In genomic region chr7:19573776-19574140, GRCm38 (mm10) we compare ENCODE assay signal across 8 mouse cellular contexts. TPM values are rescaled to one million over a fixed set of nuclear protein-coding genes. Genes with fewer than 3 reads are reported as not detected.
DNase-seq lines count a peak whose midpoint lies in the region; ATAC-seq and TF ChIP-seq lines count a peak whose summit lies in the region.

No protein-coding gene starts in this region.

- TF ChIP-seq POLR2A in CH12.LX (IDR thresholded peaks at IDR 0.05; ENCODE audit: low read depth, low read length): no peak

- H3K4me2 ChIP-seq in CH12.LX (ENCODE audit: insufficient read depth, low read depth, poor library complexity, severe bottlenecking): peak overlapping the region; percentile 62
- peak overlapping the region; percentile 79 for H3K4me2 ChIP-seq in forebrain, embryonic 13.5 days
- H3K4me2 ChIP-seq in liver, embryonic 13.5 days: peak overlapping the region; percentile 83

- no peak for TF ChIP-seq RAD21 in CH12.LX (IDR thresholded peaks at IDR 0.05; ENCODE audit: low read depth, low read length)

- H3K27ac ChIP-seq in CH12.LX (ENCODE audit: insufficient read depth, low read depth): peak overlapping the region; percentile 77; the same call in 1 of the 2 replicates
- H3K27ac ChIP-seq in forebrain, embryonic 13.5 days: no peak overlapping the region
- H3K27ac ChIP-seq in liver, embryonic 13.5 days: peak overlapping the region; percentile 94

- peaks cover 42% of the 10 kb centered on the region for H3K79me2 ChIP-seq in CH12.LX (replicated peaks; ENCODE audit: control insufficient read depth, extremely low read depth, insufficient read depth, poor library complexity, severe bottlenecking)

- WGBS in forebrain, embryonic 13.5 days: 25% methylated on average over 16 of the region's 16 CpGs
- 22% methylated on average over 16 of the region's 16 CpGs for WGBS in liver, embryonic 13.5 days (ENCODE audit: insufficient replicate concordance)

- peaks cover 20 to 30% of the 10 kb centered on the region in 2 experiments for H3K36me3 ChIP-seq in CH12.LX (replicated peaks in 1 of 2; ENCODE audit: control insufficient read depth in 1 of 2, insufficient read depth in 1 of 2, low read length in 1 of 2)
- peaks cover 15% of the 10 kb centered on the region for H3K36me3 ChIP-seq in forebrain, embryonic 13.5 days (ENCODE audit: poor library complexity, severe bottlenecking)
- peaks cover 29% of the 10 kb centered on the region for H3K36me3 ChIP-seq in liver, embryonic 13.5 days

- in situ Hi-C loops in CH12.LX (cut with MboI; ENCODE audit: low pct_ligation_motif_present, low pct_unique_long_range_greater_than_20kb, low sequenced_read_pairs): loop anchor here (10.0 to 25.0 kb wide), 2 partner anchors 69 to 161 kb away; partner anchors contain the start of genes Bloc1s3, Ckm, Klc3 and Trappc6a

- peaks cover 8 to 56% of the 10 kb centered on the region in 2 experiments for H3K4me1 ChIP-seq in CH12.LX (ENCODE audit: control insufficient read depth in 1 of 2, insufficient read depth in 2 of 2)
- H3K4me1 ChIP-seq in forebrain, embryonic 13.5 days: peaks cover 28% of the 10 kb centered on the region
- peaks cover 85% of the 10 kb centered on the region for H3K4me1 ChIP-seq in liver, embryonic 13.5 days (replicated peaks)

- no peak for TF ChIP-seq EP300 in CH12.LX (IDR thresholded peaks at IDR 0.05; ENCODE audit: low read length)

- dilution Hi-C loops in CH12.LX (cut with MboI; ENCODE audit: extremely low pct_ligation_motif_present, extremely low pct_unique_long_range_greater_than_20kb, low sequenced_read_pairs): no loop called here

- TF ChIP-seq CTCF in CH12.LX (conservative IDR thresholded peaks at IDR 0.05 in 1 of 2, IDR thresholded peaks at IDR 0.05 in 1 of 2; ENCODE audit: low read depth in 2 of 2, low read length in 2 of 2): no peak

- H3K4me3 ChIP-seq in CH12.LX (replicated peaks in 1 of 3; ENCODE audit: low read depth in 2 of 3, low read length in 2 of 3, poor library complexity in 1 of 3): peak overlapping the region; percentile 48 to 73 (median 65)
- H3K4me3 ChIP-seq in forebrain, embryonic 13.5 days: peak overlapping the region; percentile 75
- peak overlapping the region; percentile 75 for H3K4me3 ChIP-seq in liver, embryonic 13.5 days (replicated peaks)

- no peaks in the 10 kb centered on the region for H3K27me3 ChIP-seq in CH12.LX (replicated peaks)
- peaks cover 42% of the 10 kb centered on the region for H3K27me3 ChIP-seq in forebrain, embryonic 13.5 days
- H3K27me3 ChIP-seq in liver, embryonic 13.5 days: peaks cover 16% of the 10 kb centered on the region; the same call in 1 of the 2 replicates

- intact Hi-C loops in left cerebral cortex, postnatal 25 days (cut with DNase I): loop anchor here (1.0 kb wide), 1 partner anchor 67 kb away; no protein-coding TSS in a partner anchor

- no peak; the same call in 1 of the 2 replicates for ATAC-seq in forebrain, embryonic 13.5 days
- ATAC-seq in liver, embryonic 13.5 days (ENCODE audit: low read depth): no peak

- H3K9ac ChIP-seq in CH12.LX (ENCODE audit: insufficient read depth, low read depth): peak overlapping the region; percentile 76; the same call in 1 of the 2 replicates
- H3K9ac ChIP-seq in forebrain, embryonic 13.5 days: peak overlapping the region; percentile 83
- peak overlapping the region; percentile 90 for H3K9ac ChIP-seq in liver, embryonic 13.5 days

- peak; percentile 91 for DNase-seq in heart, adult 11 months
- no peak for DNase-seq in heart, postnatal 4 days
- DNase-seq in CH12.LX (ENCODE audit: extremely low read depth): no peak
- DNase-seq in liver, embryonic 13.5 days: no peak
- no peak for DNase-seq in frontal cortex, postnatal 25 days (ENCODE audit: low spot score in 2 of 2)
- no peak for DNase-seq in gastrocnemius, adult 18-20 months (ENCODE audit: low spot score)
- no peak for DNase-seq in left cerebral cortex, postnatal 25 days (ENCODE audit: low spot score in 2 of 2)

- no peaks in the 10 kb centered on the region for H3K9me3 ChIP-seq in CH12.LX (replicated peaks; ENCODE audit: low read length)
- no peaks in the 10 kb centered on the region for H3K9me3 ChIP-seq in forebrain, embryonic 13.5 days (replicated peaks)
- H3K9me3 ChIP-seq in liver, embryonic 13.5 days (replicated peaks): no peaks in the 10 kb centered on the region

TF ChIP-seq in CH12.LX, 34 proteins besides CTCF, POLR2A, EP300 and RAD21:
- TF ChIP-seq SIN3A (IDR thresholded peaks at IDR 0.05; ENCODE audit: low read length) (no peak), E2F4 (IDR thresholded peaks at IDR 0.05; ENCODE audit: insufficient replicate concordance, low read depth, low read length) (no peak), JUND (conservative IDR thresholded peaks at IDR 0.05; ENCODE audit: low read depth, low read length) (no peak), BHLHE40 (IDR thresholded peaks at IDR 0.05; ENCODE audit: low read depth, low read length) (no peak), PAX5 (IDR thresholded peaks at IDR 0.05; ENCODE audit: low read length) (no peak), ZMIZ1 (IDR thresholded peaks at IDR 0.05; ENCODE audit: low read depth, low read length) (no peak), CHD2 (IDR thresholded peaks at IDR 0.05; ENCODE audit: low read length) (no peak), NRF1 (IDR thresholded peaks at IDR 0.05; ENCODE audit: low read depth, low read length) (no peak), MYC (IDR thresholded peaks at IDR 0.05; ENCODE audit: low read depth, low read length) (no peak), USF1 (IDR thresholded peaks at IDR 0.05; ENCODE audit: low read depth, low read length) (no peak)

RNA-seq across cellular contexts. Expression of gene Zfp296, which starts 3.3 kb away (rescaled TPM):
- under 1 TPM in 1 of 2 experiments, not detected in 1; 0.17 TPM for total RNA-seq in heart, postnatal 4 days (2021)
- total RNA-seq in CH12.LX (2012; rRNA removed) (26.5 and 30.0 TPM in 2 replicates), CH12.LX (2014; rRNA removed) (8.6 and 10.7 TPM in 2 replicates)
- polyA plus RNA-seq in CH12.LX (2012; ENCODE audit: insufficient read length, low read depth): 37.6 and 44.0 TPM in 2 replicates
- polyA plus RNA-seq in forebrain, embryonic 13.5 days (2015; fragmentation: Nextera tagmentation; extraction: Ambion mirVana): 0.23 and 0.35 TPM in 2 replicates
- 1.3 and 1.5 TPM in 2 replicates for polyA plus RNA-seq in liver, embryonic 13.5 days (2015; fragmentation: Nextera tagmentation; extraction: Ambion mirVana)
- total RNA-seq in gastrocnemius, adult 18-20 months (2021): under 1 TPM; 0.43 to 0.71 TPM
- total RNA-seq in left cerebral cortex, postnatal 25 days (2021): 1 to 10 TPM in 1 of 2 experiments, under 1 TPM in 1; 0.27 to 1.1 TPM

RNA-seq across cellular contexts. Expression of gene Gemin7, which starts 3.6 kb away (rescaled TPM):
- total RNA-seq in heart, postnatal 4 days (2021): 10 to 100 TPM; 55.3 to 61.1 TPM
- 52.5 and 63.2 TPM in 2 replicates for total RNA-seq in CH12.LX (2012; rRNA removed)
- 89.6 and 101 TPM in 2 replicates for total RNA-seq in CH12.LX (2014; rRNA removed)
- 59.3 and 64.4 TPM in 2 replicates for polyA plus RNA-seq in CH12.LX (2012; ENCODE audit: insufficient read length, low read depth)
- polyA plus RNA-seq in forebrain, embryonic 13.5 days (2015; fragmentation: Nextera tagmentation; extraction: Ambion mirVana): 130 TPM in 2 replicates
- polyA plus RNA-seq in liver, embryonic 13.5 days (2015; fragmentation: Nextera tagmentation; extraction: Ambion mirVana): 84.9 and 92.7 TPM in 2 replicates
- 10 to 100 TPM; 72.9 to 81.2 TPM for total RNA-seq in gastrocnemius, adult 18-20 months (2021)
- total RNA-seq in left cerebral cortex, postnatal 25 days (2021): 10 to 100 TPM; 43.7 to 47.1 TPM

RNA-seq across cellular contexts. Expression of gene Ppp1r37, which starts 10.9 kb away (rescaled TPM):
- total RNA-seq in heart, postnatal 4 days (2021): 10 to 100 TPM; 45.4 to 45.6 TPM
- total RNA-seq in CH12.LX (2012; rRNA removed): 13.8 and 14.2 TPM in 2 replicates
- total RNA-seq in CH12.LX (2014; rRNA removed): 7.3 and 7.7 TPM in 2 replicates
- 15.7 and 16.5 TPM in 2 replicates for polyA plus RNA-seq in CH12.LX (2012; ENCODE audit: insufficient read length, low read depth)
- polyA plus RNA-seq in forebrain, embryonic 13.5 days (2015; fragmentation: Nextera tagmentation; extraction: Ambion mirVana): 22.4 and 23.6 TPM in 2 replicates
- 7.8 and 8.3 TPM in 2 replicates for polyA plus RNA-seq in liver, embryonic 13.5 days (2015; fragmentation: Nextera tagmentation; extraction: Ambion mirVana)
- 10 to 100 TPM; 43.4 to 47.5 TPM for total RNA-seq in gastrocnemius, adult 18-20 months (2021)
- 100 to 1,000 TPM; 122 TPM for total RNA-seq in left cerebral cortex, postnatal 25 days (2021)

RNA-seq across cellular contexts. Expression of gene Clasrp, which starts 30.5 kb away (rescaled TPM):
- total RNA-seq in heart, postnatal 4 days (2021): 10 to 100 TPM; 33.0 to 33.7 TPM
- 43.4 and 45.4 TPM in 2 replicates for total RNA-seq in CH12.LX (2012; rRNA removed)
- 14.5 and 17.5 TPM in 2 replicates for total RNA-seq in CH12.LX (2014; rRNA removed)
- polyA plus RNA-seq in CH12.LX (2012; ENCODE audit: insufficient read length, low read depth): 59.4 and 62.6 TPM in 2 replicates
- polyA plus RNA-seq in forebrain, embryonic 13.5 days (2015; fragmentation: Nextera tagmentation; extraction: Ambion mirVana): 54.0 and 55.7 TPM in 2 replicates
- 14.3 and 15.7 TPM in 2 replicates for polyA plus RNA-seq in liver, embryonic 13.5 days (2015; fragmentation: Nextera tagmentation; extraction: Ambion mirVana)
- 10 to 100 TPM in 1 of 2 experiments, 1 to 10 TPM in 1; 8.7 to 10.4 TPM for total RNA-seq in gastrocnemius, adult 18-20 months (2021)
- 10 to 100 TPM; 70.9 to 81.0 TPM for total RNA-seq in left cerebral cortex, postnatal 25 days (2021)

RNA-seq across cellular contexts. Expression of gene Relb, which starts 55.5 kb away (rescaled TPM):
- total RNA-seq in heart, postnatal 4 days (2021): 1 to 10 TPM; 8.1 to 9.1 TPM
- 37.8 and 58.1 TPM in 2 replicates for total RNA-seq in CH12.LX (2012; rRNA removed)
- 41.5 and 44.0 TPM in 2 replicates for total RNA-seq in CH12.LX (2014; rRNA removed)
- 50.6 and 59.6 TPM in 2 replicates for polyA plus RNA-seq in CH12.LX (2012; ENCODE audit: insufficient read length, low read depth)
- polyA plus RNA-seq in forebrain, embryonic 13.5 days (2015; fragmentation: Nextera tagmentation; extraction: Ambion mirVana): 1.5 and 2.6 TPM in 2 replicates
- 1.6 and 1.7 TPM in 2 replicates for polyA plus RNA-seq in liver, embryonic 13.5 days (2015; fragmentation: Nextera tagmentation; extraction: Ambion mirVana)
- total RNA-seq in gastrocnemius, adult 18-20 months (2021): 10 to 100 TPM in 1 of 2 experiments, 1 to 10 TPM in 1; 6.7 to 11.0 TPM
- total RNA-seq in left cerebral cortex, postnatal 25 days (2021): 1 to 10 TPM; 6.6 to 7.5 TPM

Comparison
In these comparisons a context has a peak if more than half of its experiments do, and no peak if none do; other contexts are left out.
1. RNA of gene Zfp296, which starts 3.3 kb away (total RNA-seq): 8.6 to 30.0 TPM in CH12.LX; 0.27 to 1.1 TPM in left cerebral cortex, postnatal 25 days, 0.43 to 0.71 TPM in gastrocnemius, adult 18-20 months and 0.17 TPM in heart, postnatal 4 days; every median in the first group is over 4 times any median in the second.
2. Peak in every context shown above with its lines, with median percentiles within 50 percentile points of each other: H3K4me2 ChIP-seq, H3K4me3 ChIP-seq and H3K9ac ChIP-seq.